Mouse (Mus musculus) common myeloid progenitor, adult 5-6 weeks (primary cell): ENCODE measurements around the gene Tnpo1. TPM values are rescaled to one million over a fixed set of nuclear protein-coding genes. Genes with fewer than 3 reads are reported as not detected.

ENCODE experiments used
- ATAC-seq: replicated peaks from 2 replicates; pipeline ENCODE4 v1.8.0; 2016; ENCODE audit warnings: low read depth, mild to moderate bottlenecking, moderate TSS enrichment, inconsistent platforms; ENCODE audit not compliant: poor library complexity, severe bottlenecking
- total RNA-seq: library from RNA; stranded (forward); fragments of 200-1000, 187-1606 nt; gene quantifications from 2 replicates; pipeline ENCODE4 v1.2.3, GENCODE M21; 2017

Gene Tnpo1
- total RNA-seq, 1 experiment from 2014 or later, result 147 TPM

- no peak for ATAC-seq
These were observed 716 bp upstream of the Tnpo1 start for GRCm38 (mm10) chr13:98926958-98927242.

GRCm38 (mm10) chr13:98925486-98926212, 535 bp downstream of the Tnpo1 start:
- ATAC-seq, result peak; percentile 69

GRCm38 (mm10) chr13:98924897-98925485, 1.2 kb downstream of the Tnpo1 start:
- peak; percentile 10; the same call in 1 of the 2 replicates for ATAC-seq

- ATAC-seq, result no peak
These were observed 3.4 kb downstream of the Tnpo1 start for GRCm38 (mm10) chr13:98922806-98923205.

- ATAC-seq, result no peak
These were observed 4.9 kb downstream of the Tnpo1 start for GRCm38 (mm10) chr13:98921276-98921675.

- ATAC-seq, result no peak
These were observed 5.9 kb downstream of the Tnpo1 start for GRCm38 (mm10) chr13:98920300-98920699.

- no peak for ATAC-seq
These were observed 6.5 kb downstream of the Tnpo1 start for GRCm38 (mm10) chr13:98919695-98920094.

GRCm38 (mm10) chr13:98917851-98918250, 8.3 kb downstream of the Tnpo1 start:
- no peak; the same call in 1 of the 2 replicates for ATAC-seq

GRCm38 (mm10) chr13:98915591-98915990, 10.6 kb downstream of the Tnpo1 start:
- no peak for ATAC-seq

GRCm38 (mm10) chr13:98914844-98915212, 11.4 kb downstream of the Tnpo1 start:
- no peak for ATAC-seq

- no peak for ATAC-seq
These were observed 12.0 kb downstream of the Tnpo1 start for GRCm38 (mm10) chr13:98914010-98914843.

- no peak for ATAC-seq
These were observed 13.0 kb downstream of the Tnpo1 start for GRCm38 (mm10) chr13:98913196-98913595.

GRCm38 (mm10) chr13:98912602-98913001, 13.6 kb downstream of the Tnpo1 start:
- ATAC-seq, result peak; percentile 99

- no peak for ATAC-seq
These were observed 15.4 kb downstream of the Tnpo1 start for GRCm38 (mm10) chr13:98910801-98911200.

GRCm38 (mm10) chr13:98904608-98905007, 21.6 kb downstream of the Tnpo1 start:
- no peak for ATAC-seq

- peak; percentile 96 for ATAC-seq
These were observed 23.7 kb downstream of the Tnpo1 start for GRCm38 (mm10) chr13:98902366-98903025.

GRCm38 (mm10) chr13:98899550-98899949, 26.6 kb downstream of the Tnpo1 start:
- ATAC-seq, result no peak

GRCm38 (mm10) chr13:98897577-98897976, 28.6 kb downstream of the Tnpo1 start:
- no peak for ATAC-seq

GRCm38 (mm10) chr13:98896434-98897126, 29.6 kb downstream of the Tnpo1 start:
- ATAC-seq, result peak; percentile 74

GRCm38 (mm10) chr13:98896013-98896412, 30.2 kb downstream of the Tnpo1 start:
- ATAC-seq, result no peak
